Mouse (Mus musculus) limb, embryonic 12.5 days (tissue): ENCODE results near the gene Cyp39a1. TPM values are rescaled to one million over a fixed set of nuclear protein-coding genes. Genes with fewer than 3 reads are reported as not detected.

Experiments
- ATAC-seq: fragments of 200-750 bp; cut with Nextera tagmentation; 2 replicates; pipeline ENCODE4 v1.8.0; 2017; ENCODE audit warnings: low read depth, moderate TSS enrichment; ENCODE audit not compliant: insufficient number of reproducible peaks, insufficient read depth, low FRiP score, low TSS enrichment
- H3K27ac ChIP-seq: fragments of 300-500 bp; sonication (generic); 2 replicates; pipeline ENCODE4 v1.5.1; 2016; ENCODE audit warnings: mild to moderate bottlenecking, moderate library complexity
- H3K27me3 ChIP-seq: fragments of 300-500 bp; sonication (generic); 2 replicates; pipeline ENCODE4 v1.6.1; 2016; ENCODE audit warnings: mild to moderate bottlenecking, moderate library complexity
- H3K36me3 ChIP-seq: fragments of 300-500 bp; sonication (generic); 2 replicates; pipeline ENCODE4 v1.6.1; 2016; ENCODE audit warnings: mild to moderate bottlenecking, moderate library complexity
- H3K4me1 ChIP-seq: fragments of 300-500 bp; sonication (generic); replicated peaks from 2 replicates; pipeline ENCODE4 v1.6.1; 2016
- H3K4me2 ChIP-seq: fragments of 300-500 bp; sonication (generic); 2 replicates; pipeline ENCODE4 v1.6.1; 2016; ENCODE audit warnings: mild to moderate bottlenecking, moderate library complexity
- H3K4me3 ChIP-seq: fragments of 300-500 bp; sonication (generic); replicated peaks from 2 replicates; pipeline ENCODE4 v1.5.1; 2016; ENCODE audit warnings: mild to moderate bottlenecking
- H3K9ac ChIP-seq: fragments of 300-500 bp; sonication (generic); replicated peaks from 2 replicates; pipeline ENCODE4 v1.6.1; 2016; ENCODE audit warnings: mild to moderate bottlenecking, moderate library complexity
- H3K9me3 ChIP-seq: fragments of 300-500 bp; sonication (generic); 2 replicates; pipeline ENCODE4 v1.6.1; 2016; ENCODE audit warnings: mild to moderate bottlenecking, moderate library complexity
- WGBS: fragments of 180-500 bp; shearing (Covaris S2); methylation state at CpG from one replicate; pipeline ENCODE4 v1.1.7; 2016; 5-methylcytosine and 5-hydroxymethylcytosine counted together
- polyA plus RNA-seq: library from polyadenylated mRNA; unstranded; fragments of >200 nt; fragmentation: Nextera tagmentation; extraction: Ambion mirVana; gene quantifications from 2 replicates; pipeline ENCODE4 v1.2.1, GENCODE M21; 2016

Gene Cyp39a1
- polyA plus RNA-seq, 1 experiment from 2014 or later, result 30.5 TPM

DNA sequence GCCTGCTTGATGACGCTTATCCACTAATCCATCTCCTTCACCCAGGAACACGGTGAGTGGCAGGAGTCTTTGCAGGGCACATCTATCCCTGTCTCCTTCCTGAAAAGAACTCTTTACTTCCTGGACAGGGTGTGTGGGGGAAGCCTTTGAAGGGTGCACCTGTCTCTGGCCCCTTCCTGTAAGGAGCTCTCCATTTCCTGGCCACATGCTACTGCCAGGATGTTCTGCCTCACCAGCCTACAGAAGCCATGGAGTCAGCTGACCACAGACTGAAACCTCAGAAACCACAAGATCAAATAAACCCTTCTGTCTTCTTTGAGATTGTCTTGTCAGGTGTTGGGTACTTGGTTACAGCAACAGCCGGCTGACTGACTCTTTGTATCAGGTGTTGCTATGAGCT, 22.1 kb upstream of the Cyp39a1 start:
- H3K4me2 ChIP-seq, result no peak overlapping the region
- H3K9me3 ChIP-seq, result no peaks in the 10 kb centered on the region
- peaks cover 79% of the 10 kb centered on the region for H3K36me3 ChIP-seq
- no peak overlapping the region for H3K4me3 ChIP-seq
- no peaks in the 10 kb centered on the region for H3K4me1 ChIP-seq
- no peaks in the 10 kb centered on the region for H3K27me3 ChIP-seq
- H3K27ac ChIP-seq, result no peak overlapping the region
- no peak overlapping the region for H3K9ac ChIP-seq
- ATAC-seq, result no peak
- 93% methylated on average over 3 of the region's 3 CpGs for WGBS

- H3K4me3 ChIP-seq, result no peak overlapping the region
- no peak for ATAC-seq
- no peaks in the 10 kb centered on the region for H3K27me3 ChIP-seq
- no peak overlapping the region for H3K4me2 ChIP-seq
- peaks cover 85% of the 10 kb centered on the region for H3K36me3 ChIP-seq
- WGBS, result 73% methylated on average over 5 of the region's 5 CpGs
- no peak overlapping the region for H3K27ac ChIP-seq
- H3K9me3 ChIP-seq, result no peaks in the 10 kb centered on the region
- H3K9ac ChIP-seq, result no peak overlapping the region
- no peaks in the 10 kb centered on the region for H3K4me1 ChIP-seq
Observed at GRCm38 (mm10) chr17:43646925-43647324, 20.3 kb upstream of the Cyp39a1 start.

GRCm38 (mm10) chr17:43649641-43650436, 17.4 kb upstream of the Cyp39a1 start:
- Histone ChIP-seq H3K4me2 (no peak overlapping the region), H3K9ac (no peak overlapping the region), H3K36me3 (peaks cover 81% of the 10 kb centered on the region), H3K27me3 (no peaks in the 10 kb centered on the region), H3K4me3 (no peak overlapping the region), H3K9me3 (no peaks in the 10 kb centered on the region), H3K27ac (no peak overlapping the region), H3K4me1 (no peaks in the 10 kb centered on the region)
- ATAC-seq, result no peak
- WGBS, result 87% methylated on average over 10 of the region's 10 CpGs

DNA sequence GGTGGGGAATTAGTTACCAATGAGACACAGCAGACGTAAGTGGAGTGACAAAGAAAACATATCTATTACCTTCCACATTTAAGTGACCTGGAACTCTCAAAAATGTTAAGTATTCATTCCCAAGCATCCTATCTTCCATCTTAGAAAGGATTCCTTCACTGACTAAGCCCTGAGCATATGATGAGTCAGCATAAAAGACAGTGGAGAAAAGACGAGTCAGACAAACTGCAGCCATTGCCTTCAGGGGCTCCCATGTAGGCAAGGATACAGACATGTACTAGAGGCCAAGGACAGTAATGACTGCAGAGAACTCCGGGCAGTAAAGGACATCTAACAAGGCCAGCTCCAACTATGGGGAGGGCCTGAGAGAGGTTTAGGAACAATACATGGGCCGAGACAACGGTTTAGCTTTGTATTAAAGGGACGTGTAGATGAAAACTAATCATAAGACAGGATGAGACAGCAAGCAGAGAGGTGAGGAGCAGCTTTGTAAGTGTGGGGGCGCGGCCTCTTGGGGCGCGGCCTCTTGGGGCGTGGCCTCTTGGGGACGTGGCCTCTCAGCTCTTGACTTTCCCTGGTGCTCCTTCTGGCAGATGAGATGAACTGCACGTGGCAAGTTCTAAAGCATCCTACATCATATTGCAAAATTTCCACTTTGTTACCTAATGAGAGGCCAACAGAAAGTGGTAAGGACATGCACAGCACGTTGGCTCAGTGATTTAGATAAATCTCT, 15.7 kb upstream of the Cyp39a1 start:
- WGBS, result 68% methylated on average over 14 of the region's 14 CpGs
- ATAC-seq, result no peak

DNA sequence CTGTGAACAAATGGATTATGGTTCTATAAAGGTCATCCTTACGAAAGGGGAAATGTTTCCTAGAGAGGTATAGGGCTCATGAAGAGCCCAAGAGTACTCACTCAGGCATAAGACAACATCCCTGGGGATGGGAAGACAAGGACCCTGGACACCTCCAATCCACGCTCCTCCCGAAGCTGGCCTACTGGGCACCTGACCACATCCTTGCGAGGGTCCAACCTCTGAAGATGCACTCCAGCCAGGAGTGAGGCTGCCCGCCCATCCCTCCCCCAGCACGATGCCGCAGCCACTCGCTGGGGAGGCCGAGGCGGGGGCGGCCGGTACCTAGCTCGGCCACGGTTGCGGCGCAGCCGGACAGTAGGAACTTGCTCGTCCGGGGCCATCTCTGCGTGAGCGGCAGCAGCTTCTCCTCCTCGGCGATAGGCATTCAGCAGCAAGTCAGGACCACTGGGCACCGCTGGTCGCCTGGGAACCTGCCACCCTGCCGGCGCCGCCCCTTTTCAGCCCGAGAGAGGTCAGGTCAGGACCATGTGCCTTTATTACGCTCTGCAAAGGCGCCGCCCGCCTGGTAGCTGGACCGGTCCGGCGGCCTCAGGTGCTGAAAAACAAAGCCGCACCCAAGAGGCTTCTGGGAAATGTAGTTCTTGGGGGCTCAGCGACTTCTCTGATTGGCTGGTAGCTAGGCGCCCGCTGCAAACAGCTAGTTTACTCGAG, 492 bp upstream of the Cyp39a1 start, which contains the start of gene Slc25a27:
Gene Slc25a27 (minus strand): TSS at position 639 of the 714 bp plus-strand sequence.
- Histone ChIP-seq H3K9ac (peak within 1 kb of the TSS; percentile 79), H3K4me2 (peak within 1 kb of the TSS; percentile 72), H3K4me1 (peaks cover 26% of the 10 kb centered on the region), H3K36me3 (peaks cover 17% of the 10 kb centered on the region), H3K27ac (no peak within 1 kb of the TSS; the same call in 1 of the 2 replicates), H3K9me3 (no peaks in the 10 kb centered on the region), H3K4me3 (peak within 1 kb of the TSS; percentile 81), H3K27me3 (no peaks in the 10 kb centered on the region)
- 1% methylated on average over 41 of the region's 41 CpGs for WGBS
- peak; percentile 99 for ATAC-seq

More for the DNA sequence above, 15.7 kb upstream of the Cyp39a1 start:
- Histone ChIP-seq H3K4me1 (no peaks in the 10 kb centered on the region), H3K9me3 (no peaks in the 10 kb centered on the region), H3K27me3 (no peaks in the 10 kb centered on the region), H3K4me2 (no peak overlapping the region), H3K9ac (no peak overlapping the region), H3K27ac (no peak overlapping the region), H3K4me3 (no peak overlapping the region), H3K36me3 (peaks cover 69% of the 10 kb centered on the region)

DNA sequence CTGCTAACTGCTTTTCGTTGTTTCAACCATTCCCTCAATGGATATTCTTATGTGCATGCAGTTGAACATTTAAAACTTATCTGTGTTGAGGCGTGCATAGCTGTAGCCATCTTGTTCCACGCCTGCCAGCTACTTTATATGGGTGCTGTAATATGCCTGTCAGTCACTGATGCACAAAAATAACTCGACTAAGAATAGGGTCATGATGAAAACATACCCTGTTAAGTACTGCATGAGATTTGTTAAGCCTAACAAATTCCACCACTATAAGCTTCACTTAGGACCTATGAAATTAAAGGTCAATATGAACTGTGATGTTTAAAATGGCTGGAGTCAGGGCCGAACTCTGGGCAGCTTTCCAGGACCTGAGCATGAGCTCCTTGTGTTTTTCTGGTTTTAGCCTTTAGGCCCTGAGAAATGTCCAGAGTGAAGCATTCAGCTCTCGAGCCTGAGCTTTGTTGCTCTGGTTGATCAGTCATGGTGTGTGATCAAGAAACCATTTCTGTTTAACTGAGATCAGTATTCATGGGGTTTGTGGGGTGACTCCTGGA, 2.0 kb downstream of the Cyp39a1 start:
- H3K4me3 ChIP-seq, result no peak overlapping the region
- 83% methylated on average over 6 of the region's 6 CpGs for WGBS

DNA sequence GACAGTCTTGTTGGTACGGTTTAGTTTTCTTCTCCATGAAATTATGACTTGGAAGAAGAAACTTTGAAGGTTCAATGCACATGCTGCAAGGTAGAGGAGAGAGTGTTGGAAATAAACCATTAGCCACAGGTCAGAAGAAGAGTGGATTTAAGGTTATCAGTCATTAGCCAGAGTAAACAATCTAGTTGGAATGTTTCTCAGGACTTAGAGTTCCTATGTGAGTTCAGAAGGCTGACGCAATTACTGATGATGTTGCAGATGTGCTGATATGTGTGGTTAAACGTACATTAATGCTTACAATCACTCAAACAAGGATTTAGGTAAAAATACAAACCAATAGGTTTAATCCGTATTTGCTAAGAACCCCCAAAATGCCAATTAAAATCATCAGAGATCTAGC, 4.7 kb downstream of the Cyp39a1 start:
- peaks cover 15% of the 10 kb centered on the region for H3K4me1 ChIP-seq
- no peak for ATAC-seq
- no peaks in the 10 kb centered on the region for H3K27me3 ChIP-seq
- H3K36me3 ChIP-seq, result no peaks in the 10 kb centered on the region
- H3K9me3 ChIP-seq, result no peaks in the 10 kb centered on the region
- no peak overlapping the region for H3K4me3 ChIP-seq
- WGBS, result 84% methylated on average over 4 of the region's 4 CpGs
- H3K27ac ChIP-seq, result no peak overlapping the region
- H3K4me2 ChIP-seq, result no peak overlapping the region
- no peak overlapping the region for H3K9ac ChIP-seq

More for the DNA sequence above, 2.0 kb downstream of the Cyp39a1 start:
- H3K27ac ChIP-seq, result no peak overlapping the region
- no peaks in the 10 kb centered on the region for H3K27me3 ChIP-seq
- peaks cover 26% of the 10 kb centered on the region for H3K4me1 ChIP-seq
- ATAC-seq, result no peak
- H3K9ac ChIP-seq, result no peak overlapping the region
- H3K36me3 ChIP-seq, result peaks cover under 1% of the 10 kb centered on the region; the same call in 1 of the 2 replicates
- peak overlapping the region; percentile 59 for H3K4me2 ChIP-seq
- no peaks in the 10 kb centered on the region for H3K9me3 ChIP-seq

DNA sequence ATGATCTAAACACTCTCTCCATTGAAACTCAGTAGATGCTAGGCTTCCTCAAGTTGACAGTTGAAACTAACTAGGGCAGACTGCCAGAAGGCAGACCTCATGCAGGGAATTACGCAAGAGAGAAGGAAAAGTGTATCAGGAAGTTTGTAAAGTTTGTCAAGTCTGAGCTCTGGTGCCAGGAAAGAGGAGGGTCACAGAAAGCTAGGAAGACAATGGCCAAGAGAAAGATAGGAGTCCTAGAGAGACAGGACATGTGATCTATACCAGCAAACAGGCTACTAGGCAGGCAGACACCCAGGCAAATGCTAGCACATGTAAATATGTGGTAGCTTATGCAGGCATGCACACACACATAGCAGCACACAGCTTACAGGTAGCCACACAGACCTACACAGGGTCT, 8.0 kb downstream of the Cyp39a1 start:
- WGBS, result 86% methylated on average over 1 of the region's 1 CpGs
- Histone ChIP-seq H3K9ac (no peak overlapping the region), H3K4me3 (no peak overlapping the region), H3K4me1 (no peaks in the 10 kb centered on the region), H3K9me3 (no peaks in the 10 kb centered on the region), H3K27me3 (no peaks in the 10 kb centered on the region), H3K4me2 (no peak overlapping the region), H3K36me3 (peaks cover 8% of the 10 kb centered on the region; the same call in 1 of the 2 replicates), H3K27ac (no peak overlapping the region)
- no peak for ATAC-seq

GRCm38 (mm10) chr17:43676241-43676640, 9.0 kb downstream of the Cyp39a1 start:
- H3K9me3 ChIP-seq, result no peaks in the 10 kb centered on the region
- WGBS, result 89% methylated on average over 1 of the region's 1 CpGs
- no peak overlapping the region for H3K9ac ChIP-seq
- no peak overlapping the region for H3K27ac ChIP-seq
- H3K4me3 ChIP-seq, result no peak overlapping the region
- no peak for ATAC-seq
- H3K4me2 ChIP-seq, result no peak overlapping the region
- H3K27me3 ChIP-seq, result no peaks in the 10 kb centered on the region
- no peaks in the 10 kb centered on the region for H3K4me1 ChIP-seq
- H3K36me3 ChIP-seq, result peaks cover 16% of the 10 kb centered on the region; the same call in 1 of the 2 replicates

DNA sequence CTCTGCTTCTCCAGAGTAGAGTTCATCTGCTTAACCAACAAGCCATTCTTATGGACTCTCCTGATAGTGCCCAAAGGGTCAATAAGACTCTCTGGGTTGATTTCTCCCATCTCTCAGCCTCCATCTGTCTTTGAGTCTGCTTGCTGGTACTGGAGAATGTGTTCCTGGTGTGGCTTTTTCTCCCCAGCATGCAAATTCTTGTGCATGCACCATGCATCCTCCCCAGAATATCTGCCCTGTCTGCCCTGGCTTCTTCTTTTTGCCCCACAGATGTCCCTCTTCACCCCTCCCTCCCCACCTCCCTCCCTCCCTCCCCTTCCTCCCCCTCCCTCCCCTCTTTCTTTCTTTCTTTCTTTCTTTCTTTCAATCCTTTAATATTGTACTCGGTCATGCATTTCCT, 10.1 kb downstream of the Cyp39a1 start:
- Histone ChIP-seq H3K4me3 (no peak overlapping the region), H3K9me3 (no peaks in the 10 kb centered on the region), H3K27ac (no peak overlapping the region), H3K4me2 (no peak overlapping the region), H3K27me3 (no peaks in the 10 kb centered on the region), H3K4me1 (no peaks in the 10 kb centered on the region), H3K9ac (no peak overlapping the region), H3K36me3 (peaks cover 21% of the 10 kb centered on the region; the same call in 1 of the 2 replicates)
- 55% methylated on average over 1 of the region's 1 CpGs for WGBS
- ATAC-seq, result no peak

DNA sequence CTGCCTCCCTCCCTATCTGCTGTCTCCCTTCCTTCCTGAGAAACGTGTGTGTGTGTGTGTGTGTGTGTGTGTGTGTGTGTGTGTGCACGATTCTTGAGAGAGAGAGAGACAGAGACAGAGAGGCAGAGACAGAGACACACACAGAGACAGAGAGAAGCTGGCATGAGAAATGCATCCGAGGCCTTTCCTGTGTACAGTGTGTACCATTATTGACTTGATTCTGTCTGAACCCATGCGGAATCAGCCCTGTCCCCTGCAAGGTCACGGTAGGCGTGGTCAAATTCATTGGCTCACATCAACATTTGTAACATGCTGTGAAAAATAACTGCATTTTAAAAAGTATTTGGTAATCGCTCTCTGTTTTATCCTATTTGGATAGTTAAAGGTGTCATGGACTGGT, 16.9 kb downstream of the Cyp39a1 start:
- Histone ChIP-seq H3K36me3 (peaks cover 45% of the 10 kb centered on the region; the same call in 1 of the 2 replicates), H3K9ac (no peak overlapping the region), H3K27ac (no peak overlapping the region), H3K9me3 (no peaks in the 10 kb centered on the region), H3K4me1 (no peaks in the 10 kb centered on the region), H3K4me2 (no peak overlapping the region), H3K27me3 (no peaks in the 10 kb centered on the region), H3K4me3 (no peak overlapping the region)
- ATAC-seq, result no peak
- 90% methylated on average over 5 of the region's 7 CpGs for WGBS
